Mouse (Mus musculus) myocyte (in vitro differentiated cells): ENCODE measurements at regions not wholly inside any gene's neighbourhood (a gene's known extent, or its start where the extent isn't known, plus 50 kb on each side); places are given as distances from the start of the nearest gene placed in this dataset.

ENCODE experiments used
- H3K27me3 ChIP-seq: one replicate; pipeline ENCODE4 v1.6.1; 2011; ENCODE audit not compliant: control insufficient read depth, insufficient read depth, insufficient read length
- H3K36me3 ChIP-seq: one replicate; pipeline ENCODE4 v1.6.1; 2011; ENCODE audit not compliant: control insufficient read depth, insufficient read depth
- H3K4me2 ChIP-seq: one replicate; pipeline ENCODE4 v1.6.1; 2011; ENCODE audit warnings: low read depth, control low read depth
- H3K4me3 ChIP-seq: one replicate; pipeline ENCODE4 v1.5.1; 2011; ENCODE audit warnings: mild to moderate bottlenecking, control low read depth, moderate library complexity
- H3K79me2 ChIP-seq: one replicate; pipeline ENCODE4 v1.6.1; 2011; ENCODE audit not compliant: control insufficient read depth, insufficient read depth
- H3ac ChIP-seq: one replicate; pipeline ENCODE4 v1.6.1; 2011; ENCODE audit not compliant: control insufficient read depth, insufficient read length
- CEBPB ChIP-seq: IDR thresholded peaks from 2 replicates; pipeline ENCODE4 v1.6.1; 2011; ENCODE audit warnings: mild to moderate bottlenecking, moderate library complexity; ENCODE audit not compliant: poor library complexity, insufficient read depth, severe bottlenecking
- E2F4 ChIP-seq: IDR thresholded peaks from one replicate; pipeline ENCODE4 v1.6.1; 2011; ENCODE audit warnings: mild to moderate bottlenecking, control low read depth, moderate library complexity; ENCODE audit not compliant: insufficient read depth
- MAX ChIP-seq: IDR thresholded peaks from one replicate; pipeline ENCODE4 v1.6.1; 2011; ENCODE audit warnings: low read depth, mild to moderate bottlenecking, control low read depth
- MYOD1 ChIP-seq, 3 experiments: IDR thresholded peaks; one replicate each; pipeline ENCODE4 v1.6.1; 2011; ENCODE audit warnings: control low read depth in 2 of 3, low read depth in 2 of 3, mild to moderate bottlenecking in 2 of 3, moderate library complexity in 1 of 3; ENCODE audit not compliant: insufficient read length in 2 of 3, control insufficient read depth in 1 of 3
- MYOG ChIP-seq, 3 experiments: IDR thresholded peaks; one replicate each; pipeline ENCODE4 v1.6.1; 2011; ENCODE audit warnings: control low read depth in 2 of 3, low read depth in 2 of 3, mild to moderate bottlenecking in 2 of 3; ENCODE audit not compliant: insufficient read length in 2 of 3, control insufficient read depth in 1 of 3, insufficient read depth in 1 of 3
- POLR2A ChIP-seq: IDR thresholded peaks from one replicate; pipeline ENCODE4 v1.6.1; 2011; ENCODE audit warnings: low read depth, mild to moderate bottlenecking, control low read depth, moderate library complexity; ENCODE audit not compliant: insufficient read length
- POLR2AphosphoS2 ChIP-seq: IDR thresholded peaks from one replicate; pipeline ENCODE4 v1.6.1; 2011; ENCODE audit warnings: low read depth, control low read depth; ENCODE audit not compliant: insufficient read length
- REST ChIP-seq: IDR thresholded peaks from one replicate; pipeline ENCODE4 v1.6.1; 2011; ENCODE audit warnings: mild to moderate bottlenecking, control low read depth, moderate library complexity; ENCODE audit not compliant: insufficient read depth, insufficient read length
- SRF ChIP-seq: IDR thresholded peaks from one replicate; pipeline ENCODE4 v1.6.1; 2011; ENCODE audit warnings: low read depth; ENCODE audit not compliant: control insufficient read depth, insufficient read length
- TCF12 ChIP-seq: IDR thresholded peaks from one replicate; pipeline ENCODE4 v1.6.1; 2011; ENCODE audit warnings: mild to moderate bottlenecking, control low read depth; ENCODE audit not compliant: poor library complexity, insufficient read depth, severe bottlenecking
- TCF3 ChIP-seq: IDR thresholded peaks from one replicate; pipeline ENCODE4 v1.6.1; 2011; ENCODE audit warnings: low read depth, control low read depth; ENCODE audit not compliant: insufficient read length
- USF1 ChIP-seq: IDR thresholded peaks from one replicate; pipeline ENCODE4 v1.6.1; 2011; ENCODE audit warnings: low read depth, mild to moderate bottlenecking, control low read depth, moderate library complexity

DNA sequence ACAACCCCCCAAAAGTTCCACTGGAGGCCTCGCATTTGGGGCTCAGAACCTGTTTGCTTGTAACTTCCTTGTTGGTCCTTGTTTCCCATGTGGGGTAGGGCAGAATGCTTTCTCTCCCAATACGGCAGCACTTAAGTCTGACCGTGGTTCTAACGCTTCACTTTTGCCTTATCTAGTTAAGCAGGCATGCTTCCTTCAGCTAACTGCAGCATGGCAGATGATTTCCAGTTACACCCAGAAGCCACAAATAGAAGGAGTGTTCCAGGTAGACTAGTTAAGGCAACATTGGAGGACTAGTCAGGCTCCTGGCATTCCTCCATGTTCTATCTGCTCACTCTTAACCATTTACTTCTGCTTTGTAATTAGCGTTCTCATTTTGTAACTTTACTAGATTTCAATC is 144.4 kb upstream of the Atp1b1 start:
- no peaks in the 10 kb centered on the region for H3K27me3 ChIP-seq
- H3K79me2 ChIP-seq: no peaks in the 10 kb centered on the region
- H3ac ChIP-seq: no peak overlapping the region
- no peak overlapping the region for H3K4me2 ChIP-seq
- H3K4me3 ChIP-seq: no peak overlapping the region
- H3K36me3 ChIP-seq: no peaks in the 10 kb centered on the region
- no peak for TF ChIP-seq MYOD1 (IDR thresholded peaks at IDR 0.05; ENCODE audit: control insufficient read depth in 1 of 3, insufficient read length in 2 of 3, low read depth in 2 of 3)
- no peak for TF ChIP-seq TCF12
- TF ChIP-seq POLR2A: no peak
- TF ChIP-seq MAX: no peak
- no peak for TF ChIP-seq POLR2AphosphoS2
- TF ChIP-seq USF1: no peak
- TF ChIP-seq TCF3: no peak
- no peak for TF ChIP-seq REST
- no peak for TF ChIP-seq E2F4

DNA sequence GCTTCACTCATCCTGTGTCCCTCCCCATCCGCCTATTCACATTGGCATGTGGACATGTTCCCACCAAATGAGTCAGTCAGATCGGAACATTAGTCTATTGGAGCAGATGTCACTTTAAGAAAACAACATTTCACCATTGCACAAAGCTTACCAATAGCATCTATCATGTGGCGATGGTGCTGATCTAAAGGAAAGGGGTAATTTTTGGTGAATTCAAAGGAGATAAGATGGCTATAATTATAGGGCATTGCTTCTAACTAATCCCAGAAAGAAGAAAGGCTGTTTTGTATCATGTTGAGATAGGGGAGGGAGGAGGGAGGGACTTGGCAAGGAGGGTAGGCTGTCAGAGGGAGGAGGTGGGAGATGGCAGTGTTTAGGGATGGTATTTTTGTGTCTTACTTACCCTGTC is 132.1 kb upstream of the Atp1b1 start:
- Histone ChIP-seq H3K27me3 (no peaks in the 10 kb centered on the region), H3ac (no peak overlapping the region), H3K36me3 (no peaks in the 10 kb centered on the region), H3K4me2 (no peak overlapping the region), H3K4me3 (no peak overlapping the region), H3K79me2 (no peaks in the 10 kb centered on the region)
- TF ChIP-seq SRF: no peak
- no peak for TF ChIP-seq REST
- TF ChIP-seq MYOD1 (IDR thresholded peaks at IDR 0.05; ENCODE audit: control insufficient read depth in 1 of 3, insufficient read length in 2 of 3, low read depth in 2 of 3): no peak
- TF ChIP-seq POLR2A: no peak
- no peak for TF ChIP-seq TCF3
- no peak for TF ChIP-seq CEBPB
- TF ChIP-seq TCF12: no peak

DNA sequence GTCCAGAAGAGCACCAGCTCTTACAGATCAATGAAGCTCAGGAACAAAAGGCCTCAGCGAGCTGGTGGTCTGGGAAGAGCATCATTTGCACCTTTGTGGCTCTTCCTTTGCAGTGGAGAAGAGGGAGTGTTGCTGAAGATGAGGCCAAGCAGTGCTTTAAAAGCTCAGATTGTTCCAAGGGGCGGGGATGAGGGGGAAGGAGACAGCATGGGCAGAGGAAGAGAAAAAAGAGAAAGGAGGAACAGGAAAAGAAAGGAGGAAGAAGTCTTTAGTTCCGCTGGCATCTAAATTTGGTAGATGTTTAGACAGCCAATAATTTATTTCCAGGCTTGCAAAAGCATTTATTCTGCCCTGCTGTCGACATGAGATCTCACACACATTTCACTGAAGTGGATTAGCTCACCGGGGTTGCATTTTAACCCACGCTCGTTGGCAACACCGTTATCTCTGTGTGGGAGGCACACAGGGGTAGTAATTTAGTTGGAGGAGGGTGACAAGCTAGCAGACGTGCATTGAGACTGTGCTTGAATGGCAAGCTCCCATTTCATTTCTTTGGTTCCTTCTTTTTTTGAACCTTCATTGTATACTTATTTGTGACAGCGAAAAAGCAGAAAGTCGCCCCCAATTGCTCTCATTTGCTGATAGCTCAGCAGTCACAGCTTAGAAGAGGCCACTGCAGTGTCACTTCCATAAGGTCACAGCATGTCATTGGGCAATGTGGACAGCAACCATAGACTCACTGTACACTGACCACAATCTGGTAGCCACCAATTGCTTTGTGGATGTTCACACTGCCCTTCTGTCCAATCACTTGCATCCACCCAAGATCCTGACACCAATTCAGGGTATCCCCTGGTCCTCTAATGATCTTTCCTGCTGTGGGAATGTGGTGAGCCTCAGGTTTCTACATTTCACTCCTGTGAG is 128.2 kb upstream of the Atp1b1 start:
- Histone ChIP-seq H3K4me3 (no peak overlapping the region), H3K4me2 (no peak overlapping the region), H3K36me3 (no peaks in the 10 kb centered on the region), H3K27me3 (no peaks in the 10 kb centered on the region), H3ac (no peak overlapping the region), H3K79me2 (no peaks in the 10 kb centered on the region)
- TF ChIP-seq SRF: no peak
- TF ChIP-seq TCF12: no peak
- TF ChIP-seq MYOD1 (IDR thresholded peaks at IDR 0.05; ENCODE audit: control insufficient read depth in 1 of 3, insufficient read length in 2 of 3, low read depth in 2 of 3): no peak
- TF ChIP-seq CEBPB: no peak
- TF ChIP-seq USF1: no peak
- TF ChIP-seq REST: no peak

DNA sequence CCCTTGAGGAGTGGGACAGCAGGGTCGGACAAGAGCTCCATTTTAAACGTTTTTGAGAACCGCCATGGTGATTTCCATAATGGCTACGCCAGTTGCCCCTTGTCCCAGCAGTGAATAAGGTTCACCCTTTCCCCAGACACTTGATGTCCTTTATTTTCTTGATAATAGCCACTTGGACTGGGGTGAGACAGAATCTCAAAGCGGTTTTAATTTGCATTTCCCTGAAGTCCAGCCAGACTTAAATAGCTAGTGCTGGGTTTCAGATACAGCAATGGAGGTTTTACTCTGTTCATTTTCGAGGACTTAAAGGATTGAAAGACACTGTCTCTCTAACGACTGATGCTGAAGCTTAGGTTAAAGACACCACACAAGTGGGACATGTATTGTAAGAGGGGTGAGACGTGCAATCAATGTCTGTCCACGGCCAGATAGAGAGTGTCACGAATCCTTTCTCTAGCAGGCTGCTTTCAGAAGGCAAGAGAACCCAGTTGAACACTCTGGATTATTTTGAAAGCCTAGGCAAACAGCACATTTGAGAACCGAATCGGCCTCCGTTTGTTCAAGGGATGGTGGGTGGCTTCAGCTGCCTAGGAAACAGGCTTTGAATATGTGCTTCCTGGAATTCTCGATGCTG is 118.8 kb upstream of the Atp1b1 start:
- Histone ChIP-seq H3K36me3 (no peaks in the 10 kb centered on the region), H3K4me3 (no peak overlapping the region), H3K79me2 (no peaks in the 10 kb centered on the region), H3K27me3 (no peaks in the 10 kb centered on the region), H3K4me2 (no peak overlapping the region), H3ac (no peak overlapping the region)
- no peak for TF ChIP-seq E2F4
- TF ChIP-seq POLR2AphosphoS2: no peak

DNA sequence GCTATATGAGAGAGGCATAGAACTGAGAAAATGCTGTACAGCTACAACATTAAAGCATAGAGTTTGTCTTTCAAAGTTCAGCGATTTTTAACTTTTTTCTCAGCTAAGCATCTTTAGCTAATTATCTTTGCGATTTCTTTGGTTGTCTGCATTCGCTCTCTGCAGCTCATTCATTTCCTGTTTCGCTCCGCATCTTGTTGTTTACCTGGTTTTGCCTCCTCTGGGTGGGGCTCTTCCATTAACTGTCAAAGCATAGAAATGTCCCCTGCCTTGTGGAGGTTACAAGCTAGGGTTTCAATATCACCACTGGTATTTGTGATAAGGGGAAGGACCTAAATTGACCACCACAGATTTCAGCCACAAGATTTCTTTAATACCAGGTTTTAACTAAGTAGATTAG is 115.5 kb upstream of the Atp1b1 start:
- H3K4me3 ChIP-seq: no peak overlapping the region
- no peaks in the 10 kb centered on the region for H3K27me3 ChIP-seq
- TF ChIP-seq TCF3 (no peak), USF1 (no peak), MAX (no peak), MYOD1 (IDR thresholded peaks at IDR 0.05; ENCODE audit: control insufficient read depth in 1 of 3, insufficient read length in 2 of 3, low read depth in 2 of 3) (no peak), E2F4 (no peak), CEBPB (no peak), MYOG (IDR thresholded peaks at IDR 0.05; ENCODE audit: control insufficient read depth in 1 of 3, insufficient read depth in 1 of 3, insufficient read length in 2 of 3, low read depth in 2 of 3) (no peak), POLR2AphosphoS2 (no peak), TCF12 (no peak), SRF (no peak), REST (no peak), POLR2A (no peak)
- H3ac ChIP-seq: no peak overlapping the region
- H3K36me3 ChIP-seq: no peaks in the 10 kb centered on the region
- H3K4me2 ChIP-seq: no peak overlapping the region
- no peaks in the 10 kb centered on the region for H3K79me2 ChIP-seq
